Mouse (Mus musculus) gastrocnemius, postnatal 14 days (tissue): ENCODE measurements around the gene Ercc4. TPM values are rescaled to one million over a fixed set of nuclear protein-coding genes. Genes with fewer than 3 reads are reported as not detected.
"Not testable (repeated sequence)": the region's sequence is repeated elsewhere in the genome, so short reads cannot be mapped to it uniquely, and the experiment has no call there.

Source experiments
- DNase-seq: peaks from one replicate; pipeline ENCODE4 v3.0.0; 2021; ENCODE audit warnings: mixed read lengths
- intact Hi-C: fragments of 180-260 bp; cut with DNase I; formaldehyde crosslinking; loops from one replicate; pipeline ENCODE4 v1.15.1; 2025; ENCODE audit warnings: low total_unique reads
- long read RNA-seq, 2 experiments: library from polyadenylated mRNA; stranded (forward); transcript quantifications; one replicate each; pipeline ENCODE4 v2.0.0; 2021
- total RNA-seq, 2 experiments: library from RNA; stranded (reverse); gene quantifications; 2 replicates each; pipeline ENCODE4 v1.2.3; 2021

Ercc4 gene
- 1 to 10 TPM; 4.9 to 5.6 TPM for total RNA-seq
- long read RNA-seq, experiment 1, partial matches to known transcripts: 1 of 5 reads
- long read RNA-seq, experiment 1, other reads (novel, unspliced or antisense): 1 of 5 reads
- long read RNA-seq, experiment 2, partial matches to known transcripts: 0 of 3 reads
- long read RNA-seq, experiment 2, other reads (novel, unspliced or antisense): 1 of 3 reads

DNA sequence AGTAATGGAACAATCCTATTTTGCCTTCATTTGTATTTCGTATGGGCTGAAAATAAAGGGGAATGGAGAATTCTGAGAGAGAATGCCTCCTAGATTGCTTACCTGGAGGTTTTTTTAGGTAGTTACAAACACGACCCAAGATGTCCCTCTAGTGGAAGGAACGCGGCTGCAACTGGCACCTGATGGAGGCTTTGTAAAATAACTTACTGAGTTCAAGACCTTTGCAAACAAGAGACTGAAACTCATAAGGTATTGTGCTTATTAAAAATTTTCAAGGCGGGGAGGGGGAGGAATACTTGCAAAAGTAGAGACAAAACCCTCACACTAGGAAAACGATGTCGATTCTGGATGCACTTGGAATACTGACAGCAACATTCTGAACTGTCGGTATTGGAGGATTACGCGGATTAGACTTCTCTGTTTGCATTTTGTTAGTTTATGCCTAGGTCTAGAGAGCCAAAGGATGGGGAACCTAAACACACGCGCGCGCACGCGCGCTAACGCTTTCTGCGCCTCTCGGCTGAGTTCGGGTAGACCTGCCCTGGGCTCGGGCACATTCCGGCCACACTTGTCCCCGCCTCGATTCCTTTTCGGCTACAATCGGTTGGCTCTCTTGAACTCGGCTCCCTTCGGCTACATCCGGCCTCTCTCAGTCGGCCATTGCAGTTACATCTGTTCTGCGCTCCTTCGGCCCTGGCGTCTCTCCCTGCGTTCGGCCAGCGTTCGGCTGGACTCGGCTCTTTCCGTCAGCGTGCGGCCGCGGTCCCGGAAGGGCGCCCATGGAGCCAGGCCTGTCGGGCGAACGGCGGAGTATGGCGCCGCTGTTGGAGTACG is at the start of gene Ercc4:
Gene Ercc4 (plus strand): TSS at position 529 of the 834 bp plus-strand sequence.
- peak; percentile 96 for DNase-seq
- intact Hi-C loops: no loop called here

DNA sequence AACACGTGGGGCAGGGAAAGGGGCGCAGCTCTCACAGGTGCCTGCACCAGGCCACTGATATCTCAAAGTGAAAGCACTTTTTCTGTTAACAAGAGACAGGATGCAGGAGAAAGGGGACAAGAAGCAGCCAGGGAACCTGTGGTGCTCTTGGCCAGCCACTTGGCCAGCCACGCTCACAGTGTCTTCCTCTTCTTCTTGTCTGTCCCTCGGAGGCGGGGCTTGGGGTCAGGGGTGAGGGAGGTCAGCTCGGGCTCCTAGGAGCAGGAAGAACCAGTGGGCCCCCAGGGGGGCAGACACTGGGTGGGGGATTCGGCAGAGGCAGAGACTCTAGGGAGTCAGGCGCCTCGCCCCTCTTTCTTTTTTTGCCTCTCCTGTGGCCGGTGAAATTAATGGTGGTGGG is 48.4 kb upstream of the Ercc4 start:
- intact Hi-C loops: no loop called here

GRCm38 (mm10) chr16:13074176-13074575 is 35.3 kb upstream of the Ercc4 start:
- intact Hi-C loops: loop anchor here (5.0 kb wide), 1 partner anchor 512 kb away; no protein-coding TSS in a partner anchor
- no peak for DNase-seq

More for the DNA sequence above, 48.4 kb upstream of the Ercc4 start:
- DNase-seq: no peak

DNA sequence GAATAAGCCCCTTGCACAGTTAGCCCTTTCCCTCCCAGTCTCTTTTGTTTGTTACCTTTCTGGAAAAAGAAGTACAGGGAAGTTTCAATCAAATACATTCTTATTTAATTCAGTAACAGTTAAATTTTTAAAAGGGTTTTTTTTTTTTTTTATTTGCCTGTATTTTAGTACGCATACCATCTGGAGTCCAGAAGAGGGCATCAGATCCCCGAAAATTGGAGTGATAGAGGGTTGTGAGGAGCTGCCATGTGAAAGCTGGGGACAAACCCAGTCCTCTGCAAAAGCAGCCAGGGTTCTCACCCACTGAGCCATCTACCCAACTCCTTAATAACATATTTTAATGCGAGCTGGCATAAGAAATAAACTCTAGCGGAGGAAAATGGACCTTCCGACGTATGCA is 29.3 kb upstream of the Ercc4 start:
- intact Hi-C loops: no loop called here
- DNase-seq: no peak

- DNase-seq: no peak
- intact Hi-C loops: no loop called here
Measured at GRCm38 (mm10) chr16:13083155-13083798, 26.2 kb upstream of the Ercc4 start.

DNA sequence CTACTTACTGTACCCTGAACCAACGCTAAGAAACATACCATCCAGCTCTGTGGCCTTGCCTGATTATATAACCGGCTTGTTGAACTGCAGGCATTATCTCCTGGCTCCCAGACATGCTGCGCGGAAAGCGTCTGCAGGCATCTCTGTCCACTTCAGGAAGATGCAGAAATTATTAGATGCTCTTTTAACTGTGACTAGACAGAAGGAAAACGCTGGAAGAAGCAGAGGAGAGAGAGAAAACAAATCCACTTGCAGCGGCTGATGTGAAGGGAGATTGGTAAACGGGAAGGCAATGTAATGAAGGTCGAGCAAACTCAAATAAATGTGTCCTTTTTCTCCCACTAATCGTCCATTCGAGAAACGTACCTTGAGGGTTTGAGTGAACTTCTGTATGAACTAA is 1.1 kb upstream of the Ercc4 start:
- intact Hi-C loops: no loop called here

DNA sequence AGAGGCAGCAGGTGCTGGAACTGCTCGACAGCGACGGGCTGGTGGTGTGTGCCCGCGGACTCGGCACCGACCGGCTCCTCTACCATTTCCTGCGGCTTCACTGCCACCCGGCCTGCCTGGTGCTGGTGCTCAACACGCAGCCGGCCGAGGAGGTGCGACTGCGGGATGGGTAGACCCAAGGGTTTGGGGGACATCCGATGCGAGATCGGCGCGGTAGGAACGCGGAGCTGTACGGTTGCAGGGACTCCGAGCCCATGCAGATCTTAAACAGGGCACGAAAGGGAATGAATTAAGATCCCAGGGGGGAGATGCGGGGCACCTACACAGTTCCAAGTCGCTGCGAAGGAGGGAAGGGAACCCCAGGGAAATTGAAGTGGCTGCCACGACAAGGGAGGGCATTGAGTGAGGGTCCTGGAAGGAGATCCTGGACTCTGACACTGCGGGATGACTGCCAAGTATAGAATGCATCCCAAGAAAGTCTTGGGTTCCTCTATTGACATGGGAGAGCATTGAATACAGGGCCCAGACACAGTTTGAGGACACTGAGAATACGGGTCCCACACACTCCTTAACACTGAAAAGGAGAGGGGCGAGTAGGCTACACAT is 609 bp downstream of the Ercc4 start:
- intact Hi-C loops: loop anchor here (10.0 kb wide), 2 partner anchors 515 to 625 kb away; partner anchors contain the start of gene Pla2g10

More for the DNA sequence above, 1.1 kb upstream of the Ercc4 start:
- no peak for DNase-seq

DNA sequence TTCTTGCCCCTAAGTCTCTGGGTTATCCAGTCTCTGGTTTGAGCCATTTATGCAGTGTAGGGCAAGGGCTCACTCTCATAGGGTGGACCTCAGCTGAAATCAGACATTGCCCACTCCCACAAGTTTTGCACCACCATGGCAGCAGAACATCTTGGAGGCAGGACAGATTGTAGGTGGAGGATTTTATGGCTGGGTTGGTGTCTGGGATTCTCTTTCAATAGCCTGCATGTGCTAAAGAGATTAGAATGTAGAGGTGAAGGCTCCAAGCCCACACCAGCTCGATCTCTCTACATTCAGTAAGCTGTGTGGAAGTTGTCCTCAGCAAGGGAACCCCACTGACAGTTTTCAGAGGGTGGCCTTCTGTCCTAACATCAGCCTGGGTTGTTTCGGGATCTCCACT is 5.3 kb downstream of the Ercc4 start:
- intact Hi-C loops: loop anchor here (10.0 kb wide), 2 partner anchors 510 to 620 kb away; partner anchors contain the start of gene Pla2g10
- no peak for DNase-seq

More for the DNA sequence above, 609 bp downstream of the Ercc4 start:
- DNase-seq: no peak

- DNase-seq: not testable (repeated sequence)
- intact Hi-C loops: loop anchor here (10.0 kb wide), 2 partner anchors 509 to 619 kb away; partner anchors contain the start of gene Pla2g10
Measured at GRCm38 (mm10) chr16:13115466-13115865, 6.0 kb downstream of the Ercc4 start.

DNA sequence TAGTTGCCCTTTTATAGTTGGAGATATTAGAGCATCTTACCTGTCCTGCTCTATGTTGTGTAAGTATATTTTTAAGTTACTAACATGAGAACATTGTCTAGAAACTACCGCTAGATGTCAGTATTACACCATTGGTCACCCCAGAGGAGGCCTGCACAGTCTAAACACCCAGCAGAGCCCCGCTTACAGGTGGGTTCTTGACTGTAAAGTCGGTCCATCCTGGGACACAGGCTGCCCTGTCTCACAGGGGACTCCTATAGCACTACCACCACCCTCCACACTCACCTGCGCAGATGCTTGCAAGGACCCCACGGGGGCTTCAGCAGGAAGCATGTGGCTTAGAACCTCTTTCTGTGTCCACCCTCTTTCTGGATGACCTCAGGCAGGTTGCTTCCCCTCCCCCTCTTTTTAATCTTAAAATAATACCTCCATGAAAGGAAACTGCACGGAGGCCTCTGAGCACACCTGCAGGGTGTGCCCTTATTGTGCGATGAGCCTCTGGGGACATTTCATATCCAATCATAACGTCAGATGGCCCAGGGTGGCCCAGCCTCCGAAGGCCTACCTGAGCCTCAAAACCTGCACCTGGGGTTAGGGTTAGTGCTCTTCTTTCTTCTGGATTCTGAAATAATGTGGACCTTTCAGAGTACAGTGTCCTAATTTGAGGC is 7.9 kb downstream of the Ercc4 start:
- intact Hi-C loops: loop anchor here (10.0 kb wide), 2 partner anchors 507 to 617 kb away; partner anchors contain the start of gene Pla2g10
- peak; percentile 7 for DNase-seq

DNA sequence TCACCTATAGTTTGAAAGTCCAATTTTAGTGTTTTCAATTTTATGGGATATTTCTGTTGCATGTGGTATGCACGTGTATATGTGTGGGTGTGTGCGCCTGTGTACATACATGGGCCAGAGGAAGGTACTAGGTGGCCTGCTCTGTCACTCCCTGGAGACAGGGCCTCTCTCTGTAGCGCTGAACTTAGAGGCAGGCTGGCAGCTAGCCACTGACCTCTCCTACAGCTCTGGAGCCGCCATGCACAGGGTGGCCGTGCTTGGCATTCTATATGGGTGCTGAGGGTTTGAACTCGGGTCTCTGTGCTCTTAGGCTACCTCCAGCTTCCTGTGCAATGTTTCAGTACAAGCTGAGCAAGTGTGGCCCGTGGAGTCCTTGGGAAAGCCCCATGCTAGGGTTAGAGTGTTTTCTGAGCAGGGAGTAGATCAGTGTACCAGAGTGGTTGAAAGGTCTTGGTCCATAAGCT is 8.5 kb downstream of the Ercc4 start:
- no peak for DNase-seq
- intact Hi-C loops: loop anchor here (10.0 kb wide), 2 partner anchors 507 to 617 kb away; partner anchors contain the start of gene Pla2g10

DNA sequence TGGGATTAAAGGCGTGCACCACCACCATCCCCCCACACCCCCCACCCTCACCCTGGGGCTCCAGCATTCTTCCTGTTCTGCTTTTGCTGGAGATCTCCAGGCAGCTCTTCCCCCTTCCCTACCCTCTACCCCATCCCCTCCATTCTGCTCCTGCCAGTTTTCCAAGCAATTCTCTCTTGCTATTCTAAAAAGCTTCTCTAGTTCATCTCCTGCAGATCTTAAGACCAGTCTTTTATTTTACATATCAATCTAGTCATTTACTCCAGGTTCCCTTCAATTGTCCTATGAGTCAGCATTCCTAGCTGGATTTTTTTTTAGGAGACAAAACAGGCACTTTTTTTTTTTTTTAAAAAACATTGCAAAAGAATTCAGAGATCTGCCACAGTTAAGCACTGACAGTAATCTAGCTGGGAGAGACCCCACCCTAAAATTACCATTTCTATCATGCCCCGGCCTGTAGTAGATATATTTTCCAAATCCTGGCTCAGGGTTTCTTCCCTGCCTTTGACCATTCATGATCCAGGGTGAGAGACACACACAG is 9.3 kb downstream of the Ercc4 start:
- DNase-seq: no peak
- intact Hi-C loops: loop anchor here (10.0 kb wide), 2 partner anchors 506 to 616 kb away; partner anchors contain the start of gene Pla2g10

GRCm38 (mm10) chr16:13119641-13120350 is 10.3 kb downstream of the Ercc4 start:
- DNase-seq: no peak
- intact Hi-C loops: loop anchor here (10.0 kb wide), 2 partner anchors 505 to 615 kb away; partner anchors contain the start of gene Pla2g10

- intact Hi-C loops: no loop called here
- DNase-seq: no peak
Measured at GRCm38 (mm10) chr16:13125357-13125756, 15.9 kb downstream of the Ercc4 start.

DNA sequence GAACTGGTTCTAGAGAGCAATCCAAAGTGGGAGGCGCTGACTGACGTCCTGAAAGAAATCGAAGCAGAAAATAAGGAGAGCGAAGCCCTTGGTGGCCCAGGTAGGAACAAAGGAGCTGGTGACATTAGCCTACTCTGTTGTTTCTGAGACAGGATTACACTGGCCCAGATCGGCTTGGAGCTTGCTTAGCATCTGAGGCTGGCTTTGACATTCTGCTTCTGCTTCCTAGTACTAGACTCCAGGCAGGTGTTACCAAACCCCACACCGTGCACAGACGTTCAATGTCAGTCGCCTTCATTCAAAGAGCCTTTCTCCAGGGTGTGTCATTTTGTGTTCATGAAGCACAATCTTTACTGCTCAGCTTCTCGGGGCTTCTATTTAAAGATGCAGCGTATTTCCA is 18.1 kb downstream of the Ercc4 start:
- intact Hi-C loops: no loop called here
- DNase-seq: no peak

GRCm38 (mm10) chr16:13130412-13130811 is 20.9 kb downstream of the Ercc4 start:
- DNase-seq: no peak
- intact Hi-C loops: no loop called here

GRCm38 (mm10) chr16:13141220-13141619 is 31.7 kb downstream of the Ercc4 start:
- DNase-seq: no peak
- intact Hi-C loops: no loop called here

DNA sequence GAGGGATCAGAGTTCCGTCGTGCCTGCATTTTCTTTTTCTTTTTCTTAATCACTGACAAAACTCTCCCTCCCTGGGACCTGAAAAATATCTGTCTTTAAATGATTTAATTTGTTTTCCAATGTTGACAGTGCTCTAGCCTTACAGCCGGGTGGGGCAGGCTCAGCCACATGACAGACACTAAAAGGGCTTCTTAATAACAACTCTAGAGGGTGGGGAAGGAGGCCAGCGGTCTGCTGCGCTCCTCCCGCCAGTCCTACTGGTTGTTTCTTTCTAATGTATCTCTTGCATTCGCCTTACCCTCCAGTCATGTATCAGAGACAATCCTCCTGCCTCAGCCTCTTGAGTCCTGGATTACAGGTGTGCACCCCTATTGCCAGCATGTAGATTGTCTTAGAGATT is 34.4 kb downstream of the Ercc4 start:
- DNase-seq: no peak
- intact Hi-C loops: no loop called here
